Mouse (Mus musculus): ENCODE data around the gene Acsl6.

Acsl6 gene

DNA sequence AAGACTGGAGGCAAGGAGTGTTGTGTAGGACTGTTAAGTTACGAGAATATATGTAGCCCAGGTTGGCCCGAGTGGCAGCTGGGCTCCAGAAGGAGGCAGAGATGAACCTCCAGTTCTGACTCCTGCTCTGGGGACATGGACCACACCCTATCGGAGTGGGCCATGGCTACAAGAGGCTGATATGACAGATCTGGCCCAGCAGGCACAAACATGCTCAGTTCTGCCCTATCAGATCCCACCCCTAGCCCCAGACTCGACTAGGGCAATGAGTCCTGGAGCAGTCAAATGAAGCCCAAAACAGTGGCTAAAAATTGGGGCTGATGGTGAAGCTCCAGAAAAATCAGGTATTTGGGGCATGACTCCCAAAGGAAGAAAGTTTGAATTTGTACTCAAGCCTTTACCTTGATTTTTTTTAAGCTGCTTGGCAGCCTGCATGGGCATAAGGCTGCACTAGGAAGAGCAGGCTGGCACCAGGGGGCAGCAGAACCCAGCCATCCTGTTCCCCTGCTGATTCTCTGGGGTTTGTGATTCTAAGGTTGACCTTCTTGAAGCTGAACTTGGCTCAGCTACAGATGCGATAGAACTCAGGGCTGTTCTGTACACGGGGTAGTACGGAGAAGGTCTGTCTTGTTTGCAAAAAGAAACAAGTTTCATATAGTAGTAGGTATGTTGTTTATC lies 3.7 kb downstream of the Acsl6 start:
- DNase-seq (ENCODE audit: low read depth, low spot score), result peak; percentile 80

DNA sequence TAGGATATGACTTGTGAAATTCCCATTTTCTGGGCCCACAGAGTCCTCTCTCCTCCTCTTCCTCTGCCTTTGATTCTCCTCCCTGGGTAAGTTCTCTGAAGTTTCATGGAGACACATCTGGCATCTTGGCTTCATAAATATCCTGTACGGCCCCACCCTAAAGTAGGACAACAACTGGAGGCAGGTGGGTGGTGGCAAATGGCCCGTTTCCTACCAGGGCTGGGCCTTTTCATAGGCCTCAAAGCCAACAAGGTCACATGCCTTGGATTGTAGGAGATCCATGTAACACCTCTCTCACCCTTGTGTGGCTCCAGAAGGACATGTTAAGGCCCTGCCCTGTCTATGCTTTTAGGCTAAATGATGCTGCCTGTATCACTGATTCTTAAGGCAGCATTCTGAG lies 7.0 kb downstream of the Acsl6 start:
- no peak for DNase-seq (ENCODE audit: low read depth, low spot score)

DNA sequence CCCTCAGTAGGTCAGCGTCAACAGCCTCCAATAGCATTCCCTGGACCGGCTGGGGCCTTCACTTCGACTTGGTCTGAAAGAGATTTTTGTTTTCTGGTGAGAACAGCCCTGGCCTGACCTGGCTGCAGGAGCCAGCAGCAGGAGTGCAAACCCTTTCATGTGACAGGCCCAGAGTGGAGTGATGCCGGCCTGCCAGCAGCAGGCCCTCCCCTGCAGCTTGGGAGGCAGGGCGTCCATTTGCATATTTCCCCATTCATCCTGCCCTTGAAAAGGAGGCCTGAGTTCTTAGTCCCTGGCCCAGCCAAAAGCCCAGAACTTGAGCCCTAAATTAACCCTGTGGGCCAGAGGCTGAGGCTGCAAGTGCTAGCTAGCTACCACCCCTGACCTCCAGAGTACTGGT lies 8.4 kb downstream of the Acsl6 start:
- DNase-seq (ENCODE audit: low read depth, low spot score), result no peak

DNA sequence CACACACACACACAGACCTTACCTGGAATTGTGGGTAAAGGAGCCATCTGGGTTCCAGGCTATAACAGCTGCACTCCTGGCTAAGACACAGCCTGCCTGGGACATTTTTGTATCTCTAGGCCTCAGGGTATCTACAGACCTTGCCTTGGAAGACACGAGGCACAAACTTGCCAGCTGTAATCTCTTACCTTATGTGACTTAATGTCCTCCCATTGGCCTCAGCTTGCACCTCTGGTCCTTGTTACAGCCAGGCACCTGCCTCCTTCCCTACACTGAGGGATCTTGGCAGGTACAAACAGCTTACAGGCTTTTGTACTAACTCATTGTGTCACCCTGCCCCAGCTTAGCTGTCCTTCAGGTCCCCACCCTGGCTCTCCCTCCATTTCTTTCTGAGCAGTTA lies 9.0 kb downstream of the Acsl6 start:
- DNase-seq (ENCODE audit: low read depth, low spot score), result no peak

DNA sequence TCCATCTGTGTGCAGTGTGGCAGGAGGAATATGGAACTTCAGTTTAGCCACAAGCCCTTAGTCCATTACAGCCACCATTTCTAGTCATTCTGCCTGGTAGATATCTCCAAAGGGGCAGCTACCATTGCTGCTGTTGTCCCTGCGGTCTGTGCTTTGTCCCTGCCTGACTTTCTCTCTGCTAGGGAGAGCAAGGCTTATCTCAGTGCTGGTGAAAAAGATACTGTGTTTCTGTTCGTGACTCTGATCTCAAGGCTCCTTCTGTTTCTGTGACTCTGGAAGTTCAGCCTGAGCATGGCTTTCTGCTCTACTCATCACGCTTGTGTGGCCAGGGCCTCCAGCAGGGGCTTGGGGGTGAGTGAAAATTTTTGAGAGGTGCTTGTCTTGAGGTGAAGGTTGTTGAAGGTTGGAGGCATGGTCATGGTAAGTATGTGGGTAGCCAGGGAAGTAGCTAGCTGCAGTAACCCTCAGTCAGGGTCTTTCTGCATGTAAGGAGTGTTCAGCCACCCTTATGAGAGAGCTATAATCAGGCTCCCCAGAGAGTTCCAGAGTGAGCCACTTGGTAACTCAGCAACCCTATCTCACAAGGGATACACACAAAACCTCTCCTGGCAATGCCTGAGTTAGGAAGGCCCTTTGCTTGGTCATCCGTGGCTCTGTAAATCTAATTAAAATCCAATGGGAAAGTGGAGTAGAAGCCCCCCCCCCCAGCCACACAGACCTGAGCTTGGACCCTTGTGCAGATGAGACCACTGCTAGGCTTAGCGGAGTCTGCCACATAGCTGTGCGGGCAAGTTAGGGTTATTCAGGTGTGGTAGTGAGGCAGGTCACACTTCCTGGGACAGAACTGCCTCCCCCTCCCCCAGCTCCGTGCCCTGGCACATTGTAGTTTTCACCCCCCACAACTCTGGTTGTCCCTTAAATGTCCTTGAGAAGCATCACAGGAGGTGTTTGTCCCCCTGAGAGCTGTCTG lies 10.1 kb downstream of the Acsl6 start:
- no peak for DNase-seq (ENCODE audit: low read depth, low spot score)

DNA sequence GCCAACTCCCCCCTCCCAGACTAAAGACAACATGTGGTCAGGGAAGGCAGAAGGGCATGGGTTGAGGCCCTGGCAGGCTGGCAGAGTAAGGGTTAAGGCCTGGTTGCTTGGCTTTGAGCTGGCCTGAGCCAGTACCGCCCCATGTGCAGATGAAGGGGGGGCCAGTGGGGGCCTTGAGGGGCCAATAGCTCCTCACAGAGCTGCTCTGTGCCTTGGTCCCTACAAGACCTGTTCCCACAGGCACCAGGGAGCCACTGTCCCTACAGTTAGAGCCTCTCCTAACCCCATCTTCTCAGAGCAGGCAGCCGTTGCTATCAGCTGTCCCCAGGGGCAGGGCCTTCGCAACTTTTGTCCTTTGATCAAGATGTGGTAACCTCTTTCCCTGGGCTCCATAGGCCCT lies 11.1 kb downstream of the Acsl6 start:
- no peak for DNase-seq (ENCODE audit: low read depth, low spot score)

DNA sequence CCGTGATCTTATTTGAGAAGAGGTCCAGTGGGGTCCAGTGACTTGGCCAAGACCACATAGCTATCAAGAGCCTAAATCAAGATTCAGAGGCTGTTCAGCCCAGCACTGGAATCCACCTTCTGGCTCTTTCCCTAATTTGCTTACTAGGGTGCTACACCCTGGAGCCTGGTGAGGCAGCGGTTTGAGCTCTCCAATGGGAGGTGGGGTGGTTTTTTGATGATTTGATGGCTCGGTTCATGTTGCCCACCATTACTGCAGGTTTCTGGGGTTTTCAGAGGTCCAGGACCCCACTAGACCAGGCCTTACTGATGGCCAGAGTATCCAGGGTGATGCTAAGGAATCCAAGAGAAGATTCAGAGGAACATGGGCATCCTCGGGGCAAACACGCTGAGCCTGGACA lies 11.7 kb downstream of the Acsl6 start:
- DNase-seq (ENCODE audit: low read depth, low spot score), result no peak

DNA sequence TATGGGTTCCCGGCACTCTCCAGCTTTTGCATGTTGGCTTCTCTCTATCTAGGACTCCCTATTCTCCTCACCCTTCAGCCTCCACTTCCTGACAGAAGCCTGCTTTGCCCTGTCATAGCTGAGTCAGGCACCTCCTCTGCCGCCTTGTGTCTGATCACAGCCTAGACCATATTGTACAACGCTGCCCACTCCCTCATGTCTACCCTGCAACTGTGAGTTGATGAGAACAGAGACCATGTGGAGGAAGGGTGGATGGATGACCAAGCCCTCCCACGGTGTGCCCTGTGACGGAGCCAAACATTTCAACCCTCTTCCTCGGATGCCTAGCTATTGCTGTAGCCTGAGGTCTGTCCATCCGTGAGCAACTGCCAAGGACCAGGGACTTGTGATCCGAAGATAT lies 13.8 kb downstream of the Acsl6 start:
- no peak for DNase-seq (ENCODE audit: low read depth, low spot score)

DNA sequence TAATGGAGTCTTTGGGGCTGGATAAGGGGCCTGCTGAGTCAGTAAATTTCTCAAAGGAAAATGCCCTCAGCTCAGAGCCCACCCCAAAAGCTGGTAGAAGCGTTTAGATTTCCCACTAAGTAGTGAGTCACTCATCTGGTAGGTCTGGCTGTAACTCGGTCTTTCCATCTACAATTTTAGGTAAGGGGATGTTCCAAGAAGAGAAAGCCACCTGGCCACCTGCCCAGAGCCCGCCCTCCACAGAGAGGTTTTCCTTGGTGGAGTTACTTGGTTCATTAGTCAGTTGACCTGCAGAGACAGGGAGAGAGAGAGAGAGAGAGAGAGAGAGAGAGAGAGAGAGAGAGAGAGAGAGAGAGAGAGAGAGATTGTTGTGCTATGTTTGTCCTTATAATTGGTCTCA lies 14.2 kb downstream of the Acsl6 start:
- DNase-seq (ENCODE audit: low read depth, low spot score), result no peak

DNA sequence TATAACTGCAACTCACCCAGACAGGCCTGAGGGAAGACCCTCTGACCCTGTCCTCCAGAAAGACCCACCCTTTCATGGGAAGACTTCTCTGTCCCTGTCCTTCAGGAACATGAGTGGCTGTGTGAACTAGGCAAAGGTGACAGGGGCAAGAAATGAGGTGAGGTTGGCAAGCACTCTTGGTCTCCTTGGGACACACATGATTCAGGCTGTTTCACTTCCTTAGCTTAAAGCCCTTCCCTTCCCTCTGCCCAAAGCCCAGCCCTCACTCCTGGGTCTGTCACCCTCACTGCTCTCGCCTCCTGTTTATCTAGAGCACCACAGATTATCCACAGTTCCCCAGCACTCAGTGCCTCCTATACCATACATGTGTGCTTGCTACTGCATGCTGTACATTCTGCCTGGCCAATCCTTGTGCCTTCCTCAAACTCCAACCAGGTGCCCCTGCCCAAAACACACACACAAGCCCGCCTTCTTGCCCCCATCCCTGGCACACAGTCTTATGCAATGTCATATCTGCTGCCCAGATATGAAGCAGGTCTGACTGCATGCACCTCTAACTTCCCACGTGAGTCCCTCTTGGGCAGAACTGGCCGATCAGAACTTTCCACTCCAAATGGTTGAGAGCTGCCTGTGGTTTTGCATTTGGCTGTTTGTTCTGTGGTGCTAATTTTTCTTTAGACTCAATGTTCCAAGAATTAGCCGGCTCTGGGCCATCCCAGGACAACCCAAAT lies 18.4 kb downstream of the Acsl6 start:
- no peak for DNase-seq (ENCODE audit: low read depth, low spot score)

DNA sequence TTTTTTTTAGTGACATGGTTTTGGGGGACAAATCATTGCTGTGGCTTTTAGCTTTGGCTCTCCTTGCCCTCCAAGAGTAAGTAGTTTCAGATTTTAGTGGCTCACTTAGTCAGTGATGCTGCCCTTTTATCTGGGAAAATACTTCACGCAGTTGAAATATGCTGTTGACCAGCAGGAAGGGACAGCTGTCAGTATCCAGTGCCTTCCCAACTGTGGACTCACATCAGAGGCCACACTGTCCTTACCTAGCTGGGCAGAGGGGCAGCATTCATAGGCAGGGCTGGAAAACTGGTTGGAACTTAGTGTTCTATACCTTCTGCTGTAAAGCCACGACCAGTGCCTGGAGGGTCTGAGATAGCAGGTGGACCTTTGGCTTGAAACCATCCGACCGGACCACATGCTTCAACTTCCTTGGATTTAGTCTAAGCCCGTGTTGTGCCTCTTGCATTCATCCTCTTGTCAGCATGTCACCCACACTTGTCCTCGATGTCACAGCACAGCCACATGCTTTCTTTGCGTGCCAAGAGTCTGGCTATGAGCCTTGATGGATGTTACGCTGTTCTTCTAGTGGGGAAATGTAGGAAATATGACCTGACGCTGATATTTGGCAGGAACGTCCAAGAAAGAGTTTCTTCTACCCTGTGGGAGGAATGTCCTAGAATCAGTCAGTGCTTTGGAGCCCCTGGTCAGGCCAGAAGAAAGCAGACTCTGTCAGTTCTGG lies 28.0 kb downstream of the Acsl6 start:
- DNase-seq (ENCODE audit: low read depth, low spot score), result no peak

DNA sequence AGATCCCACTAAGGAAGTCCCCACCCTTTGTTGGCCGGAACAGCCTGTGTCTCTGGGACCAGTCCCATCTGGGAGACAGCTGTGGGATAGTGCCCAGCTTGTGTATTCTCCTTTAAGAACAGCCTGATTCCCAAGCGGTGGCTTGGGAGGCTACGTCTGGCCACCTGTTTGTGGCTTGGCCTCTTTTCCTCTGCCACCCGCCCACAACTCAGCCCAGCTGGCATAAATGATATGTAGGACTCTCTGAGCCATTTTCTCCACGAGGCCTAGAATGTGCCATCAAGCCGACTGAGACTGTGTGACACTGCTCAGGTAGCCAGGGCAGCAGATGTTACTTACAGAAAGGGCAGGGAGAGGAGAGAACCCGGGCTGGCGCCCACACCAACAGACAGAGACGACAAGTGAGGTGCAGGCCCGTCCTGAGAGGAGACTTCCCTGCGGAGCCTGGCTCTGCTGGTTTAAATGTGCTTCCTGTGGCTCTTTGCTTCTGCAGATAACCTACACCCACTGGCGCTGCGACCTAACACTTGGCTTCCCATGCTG lies 32.6 kb downstream of the Acsl6 start:
- DNase-seq (ENCODE audit: low read depth, low spot score), result peak; percentile 10

DNA sequence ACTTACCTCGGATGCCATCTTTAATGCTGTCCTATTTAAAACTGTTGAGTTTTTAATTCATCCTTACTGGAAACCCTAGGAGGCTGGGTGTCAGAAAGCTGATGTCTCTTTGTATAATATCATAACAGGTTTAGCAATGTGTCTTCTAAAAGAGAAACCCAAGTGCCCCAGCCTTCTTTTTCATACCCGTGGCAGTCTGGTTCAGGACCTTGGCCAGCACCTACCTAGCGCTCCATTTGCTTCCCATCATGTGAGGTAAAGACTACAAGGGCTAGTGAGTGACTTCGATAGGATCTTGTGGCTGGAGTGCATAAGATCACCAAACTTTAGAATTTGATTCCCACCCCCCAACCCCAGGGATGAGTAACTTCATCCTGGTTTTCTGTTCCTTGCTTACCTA lies 40.1 kb downstream of the Acsl6 start:
- DNase-seq (ENCODE audit: low read depth, low spot score), result peak; percentile 18

DNA sequence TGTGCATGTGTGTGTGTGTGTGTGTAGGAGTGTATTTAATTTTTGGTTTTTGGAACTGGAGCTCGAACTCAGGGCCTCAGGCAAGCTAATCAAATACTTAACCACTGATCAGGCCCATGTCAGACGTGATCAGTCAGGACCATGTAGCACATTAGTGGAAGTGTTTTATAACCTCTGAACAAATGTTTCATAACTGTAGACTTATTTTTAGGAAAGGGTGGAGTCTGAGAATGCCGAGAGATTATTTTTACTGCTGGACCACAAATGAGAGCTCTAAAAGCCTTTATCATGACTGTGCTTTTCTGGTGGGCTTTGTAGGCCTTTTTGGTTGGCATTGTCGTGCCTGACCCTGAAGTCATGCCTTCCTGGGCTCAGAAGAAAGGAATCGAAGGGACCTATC lies 48.1 kb downstream of the Acsl6 start:
- no peak for DNase-seq (ENCODE audit: low read depth, low spot score)

DNA sequence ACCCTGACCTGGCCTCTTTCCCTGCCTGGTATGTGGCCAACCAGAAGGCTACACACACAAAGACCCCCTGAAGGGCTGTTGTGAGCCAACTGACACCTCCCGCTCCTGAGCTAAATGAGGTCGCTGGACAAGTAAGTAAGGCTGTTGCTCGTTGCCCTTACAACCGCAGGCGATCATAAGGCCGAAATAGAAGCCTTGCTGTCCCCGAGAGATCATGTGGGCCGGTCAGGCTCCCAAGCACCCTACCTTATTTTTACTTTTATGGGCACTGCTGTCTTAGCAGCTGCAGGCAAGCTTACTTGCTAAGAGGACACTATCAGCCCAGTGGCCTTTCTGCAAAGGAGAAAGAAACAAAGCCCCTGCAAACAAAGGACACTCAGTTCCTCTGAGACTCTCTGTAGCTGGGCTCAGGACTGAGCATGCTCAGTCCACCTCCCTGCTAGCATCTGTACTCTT lies 49.6 kb downstream of the Acsl6 start:
- DNase-seq (ENCODE audit: low read depth, low spot score), result no peak

DNA sequence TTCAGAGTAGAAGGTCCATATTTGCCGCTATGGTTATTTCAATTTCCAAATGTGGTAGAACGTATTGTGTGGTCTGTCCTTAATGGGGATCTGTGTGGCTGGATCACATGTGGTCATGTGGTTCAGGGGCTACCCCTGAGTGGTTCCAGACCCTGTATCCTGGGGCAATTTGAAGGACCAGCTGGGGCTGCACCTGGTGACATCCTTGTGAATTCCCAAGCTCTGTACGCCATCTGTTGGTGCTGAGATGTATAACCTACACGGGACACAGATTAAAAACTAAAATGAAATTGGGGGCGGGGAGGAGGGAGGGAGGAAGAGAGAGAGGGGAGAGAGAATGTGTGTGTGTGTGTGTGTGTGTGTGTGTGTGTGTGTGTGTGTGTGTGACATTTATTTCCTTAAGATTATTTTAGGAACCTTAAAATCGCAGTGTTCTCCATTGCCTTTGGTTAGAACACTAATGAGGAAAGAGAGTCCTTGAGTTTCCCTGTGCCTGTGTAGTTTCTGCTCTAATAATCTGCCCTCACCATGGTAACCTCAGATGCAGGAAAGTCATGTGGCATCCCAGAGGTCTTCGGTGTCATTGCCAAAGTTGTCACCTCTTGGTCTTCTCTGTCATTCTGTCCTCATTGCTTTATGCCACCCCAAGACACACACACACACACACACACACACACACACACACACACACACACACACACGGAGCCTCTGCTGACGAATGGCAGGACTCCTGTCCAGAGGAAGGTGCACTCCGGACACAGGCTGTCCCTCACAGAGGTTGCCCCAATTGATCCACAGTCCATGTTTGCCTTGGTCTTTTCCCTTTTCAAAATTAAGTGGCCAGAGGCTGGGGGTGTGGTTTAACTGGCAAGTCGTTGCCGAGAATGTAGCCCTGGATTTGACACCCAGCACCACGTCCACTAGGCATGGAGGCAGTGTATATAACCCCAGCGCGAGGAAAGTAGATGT lies 51.3 kb downstream of the Acsl6 start:
- peak; percentile 68 for DNase-seq (ENCODE audit: low read depth, low spot score)

DNA sequence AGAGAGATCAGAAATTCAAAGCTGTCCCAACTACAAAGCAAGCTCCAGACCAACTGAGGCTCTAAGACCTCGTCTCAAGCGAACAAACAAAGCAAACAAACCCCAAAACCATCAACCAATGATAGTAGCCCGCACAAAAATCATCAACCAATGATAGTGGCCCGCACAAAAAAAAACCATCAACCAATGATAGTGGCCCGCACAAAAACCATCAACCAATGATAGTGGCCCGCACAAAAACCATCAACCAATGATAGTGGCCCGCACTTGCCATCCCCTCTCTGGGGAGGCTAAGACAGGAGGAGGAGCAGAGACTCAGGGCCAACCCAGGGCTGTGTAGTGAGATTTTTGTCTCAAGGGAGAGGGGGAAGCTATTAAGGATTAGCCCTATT lies 52.0 kb downstream of the Acsl6 start:
- DNase-seq (ENCODE audit: low read depth, low spot score), result no peak

DNA sequence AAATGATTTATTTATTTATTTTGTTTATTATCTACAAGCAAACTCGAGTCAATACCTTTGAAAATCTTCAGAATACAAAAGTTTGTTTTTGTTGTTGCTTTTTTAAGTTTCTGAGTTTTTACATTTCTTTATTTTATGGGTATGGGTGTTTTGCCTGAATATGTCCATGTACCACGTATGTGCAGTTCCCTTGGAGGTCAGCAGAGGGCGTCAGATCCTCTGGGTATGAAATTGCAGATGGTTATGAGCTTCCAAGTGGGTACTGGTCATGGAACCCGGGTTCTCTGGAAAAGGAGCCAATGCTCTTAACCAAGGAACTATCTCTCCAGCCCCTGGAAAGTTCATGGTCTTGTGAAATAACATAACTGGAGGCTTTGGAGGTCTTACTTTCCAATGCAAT lies 53.1 kb downstream of the Acsl6 start:
- peak; percentile 79 for DNase-seq (ENCODE audit: low read depth, low spot score)

DNA sequence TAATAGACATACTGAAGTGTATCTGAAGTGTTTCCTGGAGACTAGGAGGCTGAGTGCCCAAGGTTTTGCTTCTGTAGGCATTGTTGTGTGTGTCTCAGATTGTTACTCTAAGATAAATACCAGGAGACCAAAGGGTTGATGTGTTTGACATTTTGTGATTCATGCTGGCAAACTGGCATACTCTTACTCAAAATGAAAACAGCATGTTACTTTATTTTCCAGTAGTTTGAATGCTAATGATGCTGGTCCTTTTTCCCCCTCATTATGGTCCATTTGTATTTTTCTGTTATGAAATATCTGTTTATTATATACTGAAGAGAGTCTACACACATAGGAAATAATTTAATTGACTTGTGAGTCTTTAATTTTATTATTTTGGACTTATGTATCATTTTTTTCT lies 69.0 kb downstream of the Acsl6 start:
- DNase-seq (ENCODE audit: low read depth, low spot score), result no peak

DNA sequence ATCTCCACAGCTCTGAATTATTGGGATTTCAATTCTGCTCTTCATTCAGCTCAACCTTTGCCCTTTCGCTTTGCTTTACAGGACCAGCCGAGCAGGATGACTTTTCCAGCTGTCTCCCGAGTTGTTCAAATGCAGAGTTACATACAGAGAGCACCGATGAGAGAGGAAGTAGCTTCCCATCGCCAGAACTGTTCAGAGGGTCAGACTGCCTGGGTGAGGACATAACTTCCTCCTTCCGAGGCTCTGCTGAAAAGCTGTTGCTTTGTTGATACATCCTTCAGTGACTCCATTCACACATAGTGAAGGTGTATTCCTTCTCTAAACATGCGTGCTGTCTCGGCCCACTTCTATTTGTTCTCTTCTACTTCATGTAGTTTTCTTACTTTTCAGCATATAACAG lies 86.8 kb downstream of the Acsl6 start:
- no peak for DNase-seq (ENCODE audit: low read depth, low spot score)

Data from CD4-positive, CD25-positive, alpha-beta regulatory T cell, adult 2 months (primary cell).